Mouse (Mus musculus): ENCODE results near the gene Eef1e1. TPM values are rescaled to one million over a fixed set of nuclear protein-coding genes. Genes with fewer than 3 reads are reported as not detected.
"Not testable (repeated sequence)": the region's sequence is repeated elsewhere in the genome, so short reads cannot be mapped to it uniquely, and the experiment has no call there.

Eef1e1 gene
- polyA plus RNA-seq (2012; rRNA removed) (17.6 and 21.4 TPM in 2 replicates), polyA plus RNA-seq (2014; fragmentation: Nextera tagmentation; extraction: Ambion mirVana) (40.5 and 44.4 TPM in 2 replicates)

DNA sequence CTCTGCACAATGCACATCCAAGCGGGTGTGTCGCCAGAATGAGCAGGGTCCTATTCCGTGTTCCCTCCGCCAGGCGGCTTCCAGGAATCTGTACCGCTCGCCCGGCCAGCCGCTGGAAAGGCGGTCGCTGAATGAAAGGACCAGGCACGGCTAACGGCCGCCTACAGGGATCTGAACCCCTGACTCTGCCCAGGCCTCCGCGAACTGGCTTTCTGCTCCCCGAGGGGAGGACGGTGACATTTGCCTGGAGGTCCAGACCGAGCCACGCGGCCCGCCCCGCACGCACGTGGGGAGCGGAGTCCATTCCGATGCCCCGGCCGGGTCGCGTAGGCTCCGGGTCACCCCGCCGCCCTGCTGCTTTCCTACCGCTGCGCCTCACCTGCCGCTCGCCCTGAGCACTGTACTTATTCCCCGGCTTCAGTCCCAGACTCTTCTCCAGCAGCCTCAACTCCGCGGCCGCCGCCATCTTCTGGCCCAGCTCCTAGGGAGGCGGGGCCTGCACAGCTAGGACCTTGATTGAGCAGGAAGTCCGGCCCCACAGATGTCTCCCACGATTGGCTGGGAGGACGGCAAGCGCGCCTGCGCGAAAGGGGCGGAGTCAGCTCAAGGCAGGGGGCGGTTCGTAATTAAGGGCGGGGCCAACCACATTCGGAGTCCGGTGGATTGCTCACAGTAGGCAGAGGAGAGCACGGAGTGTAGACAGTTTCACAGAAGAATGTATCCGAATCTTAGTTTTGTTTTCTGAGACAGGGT, at the start of gene Eef1e1:
Gene Eef1e1 (minus strand): TSS at position 531 of the 753 bp plus-strand sequence.
- Histone ChIP-seq H3K27ac (replicated peaks; ENCODE audit: low read depth, low read length) (peak within 1 kb of the TSS; percentile 61), H3K4me2 (replicated peaks; ENCODE audit: low read depth, low read length, severe bottlenecking) (peak within 1 kb of the TSS; percentile 56), H3K9ac (ENCODE audit: low read depth, low read length, severe bottlenecking) (peak within 1 kb of the TSS; percentile 80), H3K9me3 (ENCODE audit: control insufficient read depth, low read length) (no peaks in the 10 kb centered on the region), H3K4me3 (replicated peaks; ENCODE audit: low read length) (peak within 1 kb of the TSS; percentile 66), H3K36me3 (ENCODE audit: control insufficient read depth, insufficient read depth, low read length) (peaks cover 32% of the 10 kb centered on the region), H3K4me1 (ENCODE audit: control insufficient read depth, insufficient read depth, low read length) (peaks cover 7% of the 10 kb centered on the region), H3K27me3 (ENCODE audit: control insufficient read depth, insufficient read depth, low read length) (no peaks in the 10 kb centered on the region)
- under 1% methylated on average over 58 of the region's 59 CpGs for WGBS
- DNase-seq (ENCODE audit: low spot score) (peak; percentile 93), ATAC-seq (ENCODE audit: low FRiP score, low read depth) (peak; percentile 99)
- TF ChIP-seq POLR2A (IDR thresholded peaks at IDR 0.05; ENCODE audit: borderline replicate concordance, extremely low read depth, insufficient read depth, insufficient read length) = peak; percentile 83; the same call in 1 of the 2 replicates

DNA sequence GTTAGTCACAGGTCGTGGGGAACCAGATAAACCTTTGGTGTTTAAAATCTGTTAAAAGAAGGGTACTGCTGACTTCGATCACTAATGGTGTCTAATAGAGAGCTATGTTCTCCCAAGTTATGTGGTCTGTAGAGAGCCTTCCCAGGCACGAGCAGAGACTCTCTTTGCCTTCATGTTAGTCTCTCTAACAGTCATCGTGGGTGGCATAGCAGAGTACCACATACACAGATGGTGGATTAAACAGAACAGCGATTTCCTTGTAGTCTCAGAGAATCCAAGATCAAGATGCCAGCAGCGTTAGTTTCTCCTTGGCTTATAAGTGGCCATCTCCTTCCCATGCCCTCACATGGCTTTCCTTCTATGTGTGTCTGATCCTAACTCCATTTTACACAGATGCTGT, 32.0 kb upstream of the Eef1e1 start:
- DNase-seq (ENCODE audit: low spot score) (no peak), ATAC-seq (ENCODE audit: low FRiP score, low read depth) (no peak)

DNA sequence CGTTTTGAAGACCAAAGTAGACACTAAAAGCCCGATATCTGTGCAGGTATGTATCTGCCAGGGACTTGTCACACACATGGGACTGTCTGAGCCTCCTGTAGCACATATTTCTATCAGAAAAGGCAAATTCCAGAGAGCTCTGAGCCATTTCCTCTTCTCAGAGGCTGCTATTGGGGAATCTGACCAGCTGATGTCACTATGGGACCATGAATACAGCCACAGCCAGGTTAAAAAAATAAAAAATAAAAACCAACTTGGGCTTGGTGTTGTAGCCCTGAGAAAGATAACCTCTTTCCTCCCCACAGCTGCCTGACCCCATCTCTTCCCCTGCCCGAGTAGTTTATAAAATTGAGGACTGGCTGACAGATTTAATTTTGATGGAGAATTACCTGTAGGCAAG, 31.2 kb upstream of the Eef1e1 start:
- H3K4me1 ChIP-seq (ENCODE audit: control insufficient read depth, insufficient read depth, low read length) = no peaks in the 10 kb centered on the region
- no peaks in the 10 kb centered on the region for H3K36me3 ChIP-seq (ENCODE audit: control insufficient read depth, insufficient read depth, low read length)
- no peaks in the 10 kb centered on the region for H3K9me3 ChIP-seq (ENCODE audit: control insufficient read depth, low read length)
- TF ChIP-seq POLR2A (IDR thresholded peaks at IDR 0.05; ENCODE audit: borderline replicate concordance, extremely low read depth, insufficient read depth, insufficient read length) = no peak
- 48% methylated on average over 3 of the region's 3 CpGs for WGBS
- ATAC-seq (ENCODE audit: low FRiP score, low read depth) (no peak), DNase-seq (ENCODE audit: low spot score) (peak; percentile 43)
- no peaks in the 10 kb centered on the region for H3K27me3 ChIP-seq (ENCODE audit: control insufficient read depth, insufficient read depth, low read length)
- no peak overlapping the region for H3K4me2 ChIP-seq (replicated peaks; ENCODE audit: low read depth, low read length, severe bottlenecking)
- H3K4me3 ChIP-seq (replicated peaks; ENCODE audit: low read length) = no peak overlapping the region
- H3K27ac ChIP-seq (replicated peaks; ENCODE audit: low read depth, low read length) = no peak overlapping the region
- H3K9ac ChIP-seq (ENCODE audit: low read depth, low read length, severe bottlenecking) = no peak overlapping the region

More for the DNA sequence above, 32.0 kb upstream of the Eef1e1 start:
- Histone ChIP-seq H3K9me3 (ENCODE audit: control insufficient read depth, low read length) (no peaks in the 10 kb centered on the region), H3K4me2 (replicated peaks; ENCODE audit: low read depth, low read length, severe bottlenecking) (no peak overlapping the region), H3K9ac (ENCODE audit: low read depth, low read length, severe bottlenecking) (no peak overlapping the region), H3K27me3 (ENCODE audit: control insufficient read depth, insufficient read depth, low read length) (no peaks in the 10 kb centered on the region), H3K27ac (replicated peaks; ENCODE audit: low read depth, low read length) (no peak overlapping the region), H3K4me1 (ENCODE audit: control insufficient read depth, insufficient read depth, low read length) (no peaks in the 10 kb centered on the region), H3K36me3 (ENCODE audit: control insufficient read depth, insufficient read depth, low read length) (no peaks in the 10 kb centered on the region), H3K4me3 (replicated peaks; ENCODE audit: low read length) (no peak overlapping the region)
- 85% methylated on average over 6 of the region's 6 CpGs for WGBS
- no peak for TF ChIP-seq POLR2A (IDR thresholded peaks at IDR 0.05; ENCODE audit: borderline replicate concordance, extremely low read depth, insufficient read depth, insufficient read length)

DNA sequence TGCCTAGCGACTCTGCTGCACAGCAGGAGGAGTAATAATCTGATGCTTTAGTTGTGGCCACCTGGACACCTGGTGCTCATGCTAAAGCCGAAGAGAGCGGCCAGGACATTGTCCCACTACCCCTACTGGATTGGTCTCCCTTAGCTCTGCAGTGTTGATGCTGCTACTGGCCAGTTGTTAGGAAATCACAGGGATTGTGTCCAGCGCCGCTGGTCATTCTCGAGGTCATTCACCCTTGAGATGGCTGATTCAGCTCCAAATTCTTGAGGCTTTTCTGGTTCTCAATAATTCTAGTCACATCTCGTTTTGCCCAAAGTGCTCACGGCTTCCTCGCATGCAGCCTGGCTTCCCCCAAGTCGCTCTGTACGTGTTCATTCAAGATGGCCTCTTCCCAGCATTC, 29.9 kb upstream of the Eef1e1 start:
- no peak overlapping the region for H3K4me3 ChIP-seq (replicated peaks; ENCODE audit: low read length)
- no peak overlapping the region for H3K27ac ChIP-seq (replicated peaks; ENCODE audit: low read depth, low read length)
- no peak overlapping the region for H3K9ac ChIP-seq (ENCODE audit: low read depth, low read length, severe bottlenecking)
- DNase-seq (ENCODE audit: low spot score) = no peak
- no peak for TF ChIP-seq POLR2A (IDR thresholded peaks at IDR 0.05; ENCODE audit: borderline replicate concordance, extremely low read depth, insufficient read depth, insufficient read length)
- no peaks in the 10 kb centered on the region for H3K9me3 ChIP-seq (ENCODE audit: control insufficient read depth, low read length)
- WGBS = 85% methylated on average over 11 of the region's 11 CpGs
- no peaks in the 10 kb centered on the region for H3K36me3 ChIP-seq (ENCODE audit: control insufficient read depth, insufficient read depth, low read length)
- ATAC-seq (ENCODE audit: low FRiP score, low read depth) = no peak
- H3K27me3 ChIP-seq (ENCODE audit: control insufficient read depth, insufficient read depth, low read length) = no peaks in the 10 kb centered on the region
- no peak overlapping the region for H3K4me2 ChIP-seq (replicated peaks; ENCODE audit: low read depth, low read length, severe bottlenecking)
- no peaks in the 10 kb centered on the region for H3K4me1 ChIP-seq (ENCODE audit: control insufficient read depth, insufficient read depth, low read length)

DNA sequence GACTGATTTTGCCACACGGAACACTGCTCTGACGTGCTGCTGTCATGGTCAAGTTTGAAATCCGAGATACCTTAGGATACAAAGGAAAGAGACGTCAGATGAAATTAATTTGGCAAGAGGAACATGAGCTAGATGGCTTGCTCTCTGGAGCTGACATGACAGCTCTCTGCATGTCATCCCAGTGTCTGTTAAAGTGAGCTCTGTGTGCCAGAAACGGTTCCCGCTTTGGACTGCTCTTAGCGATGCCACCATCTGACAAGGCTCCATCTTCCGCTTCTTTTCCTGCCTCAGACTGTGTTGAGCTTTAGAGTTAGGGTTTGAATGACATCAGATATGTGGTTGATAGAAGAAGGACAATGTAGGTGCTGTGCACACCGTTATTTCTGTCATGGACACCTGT, 13.5 kb upstream of the Eef1e1 start:
- no peak for TF ChIP-seq POLR2A (IDR thresholded peaks at IDR 0.05; ENCODE audit: borderline replicate concordance, extremely low read depth, insufficient read depth, insufficient read length)
- Histone ChIP-seq H3K9me3 (ENCODE audit: control insufficient read depth, low read length) (no peaks in the 10 kb centered on the region), H3K27me3 (ENCODE audit: control insufficient read depth, insufficient read depth, low read length) (no peaks in the 10 kb centered on the region), H3K4me2 (replicated peaks; ENCODE audit: low read depth, low read length, severe bottlenecking) (no peak overlapping the region), H3K4me3 (replicated peaks; ENCODE audit: low read length) (no peak overlapping the region), H3K9ac (ENCODE audit: low read depth, low read length, severe bottlenecking) (no peak overlapping the region), H3K4me1 (ENCODE audit: control insufficient read depth, insufficient read depth, low read length) (no peaks in the 10 kb centered on the region), H3K36me3 (ENCODE audit: control insufficient read depth, insufficient read depth, low read length) (no peaks in the 10 kb centered on the region), H3K27ac (replicated peaks; ENCODE audit: low read depth, low read length) (no peak overlapping the region)
- DNase-seq (ENCODE audit: low spot score) = no peak
- ATAC-seq (ENCODE audit: low FRiP score, low read depth) = no peak
- 76% methylated on average over 9 of the region's 9 CpGs for WGBS

DNA sequence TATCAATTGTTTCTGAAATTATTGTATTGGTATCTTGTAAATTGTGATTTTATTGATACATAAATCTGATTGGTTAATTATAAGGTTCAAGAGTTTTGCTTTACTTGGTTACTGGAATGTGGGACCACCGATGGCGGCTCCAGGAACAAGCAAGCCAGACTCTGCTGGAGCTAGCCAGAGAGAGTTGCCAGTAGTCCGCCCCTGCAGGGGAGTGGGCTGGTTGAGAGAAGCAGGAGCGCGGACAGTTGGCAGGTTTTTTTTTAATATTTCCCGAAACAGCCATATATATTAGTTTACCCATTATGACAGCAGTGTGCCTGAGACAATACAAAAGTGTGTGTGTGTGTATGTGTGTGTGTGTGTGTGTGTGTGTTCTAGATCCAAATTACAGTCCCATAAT, 12.6 kb upstream of the Eef1e1 start:
- H3K9me3 ChIP-seq (ENCODE audit: control insufficient read depth, low read length); H3K4me3 ChIP-seq (replicated peaks; ENCODE audit: low read length); H3K27ac ChIP-seq (replicated peaks; ENCODE audit: low read depth, low read length); H3K9ac ChIP-seq (ENCODE audit: low read depth, low read length, severe bottlenecking); H3K27me3 ChIP-seq (ENCODE audit: control insufficient read depth, insufficient read depth, low read length); ATAC-seq (ENCODE audit: low FRiP score, low read depth); H3K4me2 ChIP-seq (replicated peaks; ENCODE audit: low read depth, low read length, severe bottlenecking); H3K4me1 ChIP-seq (ENCODE audit: control insufficient read depth, insufficient read depth, low read length); DNase-seq (ENCODE audit: low spot score); H3K36me3 ChIP-seq (ENCODE audit: control insufficient read depth, insufficient read depth, low read length): not testable (repeated sequence)
- 75% methylated on average over 6 of the region's 6 CpGs for WGBS
